Mouse (Mus musculus): ENCODE measurements around the gene Tubb5.
A peak's percentile ranks its signal among the peaks of the same experiment; 100 is the strongest.
"Not testable (repeated sequence)": the region's sequence is repeated elsewhere in the genome, so short reads cannot be mapped to it uniquely, and the experiment has no call there.

Gene Tubb5

GRCm38 (mm10) chr17:35860831-35861197 lies 22.7 kb upstream of the Tubb5 start:
- DNase-seq (ENCODE audit: low spot score), result no peak

- DNase-seq (ENCODE audit: low spot score), result no peak
Observed at GRCm38 (mm10) chr17:35859835-35860234, 21.7 kb upstream of the Tubb5 start.

GRCm38 (mm10) chr17:35859371-35859770 lies 21.3 kb upstream of the Tubb5 start:
- no peak for DNase-seq (ENCODE audit: low spot score)

- DNase-seq (ENCODE audit: low spot score), result no peak
Observed at GRCm38 (mm10) chr17:35850974-35851373, 12.9 kb upstream of the Tubb5 start.

- peak; percentile 21 for DNase-seq (ENCODE audit: low spot score)
Observed at GRCm38 (mm10) chr17:35848112-35848511, 10.0 kb upstream of the Tubb5 start.

- peak; percentile 6 for DNase-seq (ENCODE audit: low spot score)
Observed at GRCm38 (mm10) chr17:35843514-35843913, 5.4 kb upstream of the Tubb5 start.

- DNase-seq (ENCODE audit: low spot score), result peak; percentile 29
Observed at GRCm38 (mm10) chr17:35842006-35842405, 3.9 kb upstream of the Tubb5 start.

- peak; percentile 100 for DNase-seq (ENCODE audit: low spot score)
Observed at GRCm38 (mm10) chr17:35841076-35841950, 3.2 kb upstream of the Tubb5 start, which contains the start of gene Mdc1. Gene Mdc1 (plus strand): TSS chr17:35841515.

- no peak for DNase-seq (ENCODE audit: low spot score)
Observed at GRCm38 (mm10) chr17:35840561-35840960, 2.5 kb upstream of the Tubb5 start.

- DNase-seq (ENCODE audit: low spot score), result not testable (repeated sequence)
Observed at GRCm38 (mm10) chr17:35839002-35839401, 896 bp upstream of the Tubb5 start.

- peak; percentile 86 for DNase-seq (ENCODE audit: low spot score)
Observed at GRCm38 (mm10) chr17:35838570-35838969, 464 bp upstream of the Tubb5 start.

GRCm38 (mm10) chr17:35837487-35837886 lies 619 bp downstream of the Tubb5 start:
- peak; percentile 52 for DNase-seq (ENCODE audit: low spot score)

- peak; percentile 87 for DNase-seq (ENCODE audit: low spot score)
Observed at GRCm38 (mm10) chr17:35836991-35837422, 1.1 kb downstream of the Tubb5 start.

- peak; percentile 76 for DNase-seq (ENCODE audit: low spot score)
Observed at GRCm38 (mm10) chr17:35836178-35836965, 1.7 kb downstream of the Tubb5 start.

GRCm38 (mm10) chr17:35835424-35836140 lies 2.5 kb downstream of the Tubb5 start:
- no peak for DNase-seq (ENCODE audit: low spot score)

GRCm38 (mm10) chr17:35834696-35835422 lies 3.2 kb downstream of the Tubb5 start:
- DNase-seq (ENCODE audit: low spot score), result no peak

- DNase-seq (ENCODE audit: low spot score), result no peak
Observed at GRCm38 (mm10) chr17:35833894-35834293, 4.2 kb downstream of the Tubb5 start.

- DNase-seq (ENCODE audit: low spot score), result no peak
Observed at GRCm38 (mm10) chr17:35833239-35833751, 4.8 kb downstream of the Tubb5 start.

GRCm38 (mm10) chr17:35832400-35833238 lies 5.5 kb downstream of the Tubb5 start:
- DNase-seq (ENCODE audit: low spot score), result no peak

GRCm38 (mm10) chr17:35829737-35830136 lies 8.4 kb downstream of the Tubb5 start:
- peak; percentile 82 for DNase-seq (ENCODE audit: low spot score)

All from testis, postnatal 14 days (tissue).